Mouse (Mus musculus) kidney, embryonic 15.5 days (tissue): ENCODE measurements around the gene Myom3. TPM values are rescaled to one million over a fixed set of nuclear protein-coding genes. Genes with fewer than 3 reads are reported as not detected.
"Not testable (repeated sequence)": the region's sequence is repeated elsewhere in the genome, so short reads cannot be mapped to it uniquely, and the experiment has no call there.

ENCODE experiments used
- ATAC-seq: fragments of 200-750 bp; cut with Nextera tagmentation; replicated peaks from 2 replicates; pipeline ENCODE4 v1.8.0; 2017; ENCODE audit warnings: moderate TSS enrichment; ENCODE audit not compliant: low FRiP score
- H3K27ac ChIP-seq: fragments of 300-500 bp; sonication (generic); 2 replicates; pipeline ENCODE4 v1.5.1; 2015; ENCODE audit warnings: mild to moderate bottlenecking, inconsistent platforms
- H3K27me3 ChIP-seq: fragments of 300-500 bp; sonication (generic); 2 replicates; pipeline ENCODE4 v1.6.1; 2015; ENCODE audit warnings: inconsistent platforms
- H3K36me3 ChIP-seq: fragments of 300-500 bp; sonication (generic); 2 replicates; pipeline ENCODE4 v1.6.1; 2015; ENCODE audit warnings: inconsistent platforms
- H3K4me1 ChIP-seq: fragments of 300-500 bp; sonication (generic); 2 replicates; pipeline ENCODE4 v1.6.1; 2015; ENCODE audit warnings: inconsistent platforms
- H3K4me2 ChIP-seq: fragments of 300-500 bp; sonication (generic); 2 replicates; pipeline ENCODE4 v1.6.1; 2015; ENCODE audit warnings: moderate library complexity, mild to moderate bottlenecking, inconsistent platforms
- H3K4me3 ChIP-seq: fragments of 300-500 bp; sonication (generic); replicated peaks from 2 replicates; pipeline ENCODE4 v1.5.1; 2015; ENCODE audit warnings: mild to moderate bottlenecking, inconsistent platforms
- H3K9ac ChIP-seq: fragments of 300-500 bp; sonication (generic); 2 replicates; pipeline ENCODE4 v1.6.1; 2015; ENCODE audit warnings: mild to moderate bottlenecking, inconsistent platforms
- H3K9me3 ChIP-seq: fragments of 300-500 bp; sonication (generic); replicated peaks from 2 replicates; pipeline ENCODE4 v1.6.1; 2016; ENCODE audit warnings: inconsistent platforms
- WGBS: fragments of 180-500 bp; shearing (Covaris S2); methylation state at CpG from one replicate; pipeline ENCODE4 v1.1.7; 2015; ENCODE audit warnings: mixed read lengths; 5-methylcytosine and 5-hydroxymethylcytosine counted together
- polyA plus RNA-seq: library from polyadenylated mRNA; unstranded; fragments of >200 nt; fragmentation: Nextera tagmentation; extraction: Ambion mirVana; gene quantifications from 2 replicates; pipeline ENCODE4 v1.2.1, GENCODE M21; 2015

Myom3 gene
- polyA plus RNA-seq = 1.1 and 1.7 TPM in 2 replicates

GRCm38 (mm10) chr4:135759356-135759976 is at the start of gene Myom3:
Myom3 (plus strand) TSS chr4:135759715.
- H3K9ac ChIP-seq = no peak within 1 kb of the TSS
- no peaks in the 10 kb centered on the region for H3K27me3 ChIP-seq
- peaks cover 30% of the 10 kb centered on the region for H3K4me1 ChIP-seq
- ATAC-seq = no peak
- H3K27ac ChIP-seq = no peak within 1 kb of the TSS
- no peaks in the 10 kb centered on the region for H3K36me3 ChIP-seq
- H3K4me2 ChIP-seq = no peak within 1 kb of the TSS
- 51% methylated on average over 10 of the region's 10 CpGs for WGBS
- H3K4me3 ChIP-seq = no peak within 1 kb of the TSS
- no peaks in the 10 kb centered on the region for H3K9me3 ChIP-seq

DNA sequence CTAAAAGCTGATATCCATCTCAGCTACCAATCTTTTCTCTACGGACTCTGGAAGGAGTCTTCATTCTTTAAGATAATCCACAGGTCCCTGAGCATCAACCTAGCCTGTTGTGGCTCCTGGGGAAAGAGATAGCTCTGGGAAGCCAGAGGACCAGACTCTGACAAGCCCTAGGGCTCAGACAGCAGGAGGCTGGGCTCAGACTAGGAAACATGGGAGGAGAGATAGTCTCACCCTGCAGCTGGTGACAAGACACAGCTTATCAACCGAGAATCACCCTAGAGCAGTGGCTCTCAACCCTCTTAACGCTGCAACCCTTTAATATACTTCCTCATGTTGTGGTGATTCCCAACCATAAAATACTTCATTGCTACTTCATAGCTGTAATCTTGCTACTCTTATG is 49.1 kb upstream of the Myom3 start:
- no peaks in the 10 kb centered on the region for H3K36me3 ChIP-seq
- WGBS = 73% methylated on average over 3 of the region's 3 CpGs
- no peak for ATAC-seq

DNA sequence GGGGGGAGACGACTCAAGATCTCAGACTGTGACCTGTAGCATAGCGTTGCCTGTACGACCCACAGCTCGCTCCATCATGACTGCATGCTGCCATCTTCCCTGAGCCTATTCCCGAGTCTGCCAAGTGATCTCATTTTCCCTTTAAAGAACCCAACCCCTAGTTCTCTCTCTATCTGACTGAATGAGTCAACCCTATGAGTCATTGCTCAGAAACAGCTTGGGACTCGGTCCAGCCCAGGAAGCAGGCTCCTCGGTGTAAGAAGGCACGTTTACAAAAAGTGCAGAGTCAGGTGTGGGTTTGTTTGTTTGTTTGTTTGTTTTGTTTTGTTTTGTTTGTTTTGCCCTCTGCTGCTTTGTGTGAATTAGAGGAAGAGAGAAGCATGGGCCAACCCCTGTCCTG is 44.7 kb upstream of the Myom3 start:
- peaks cover 5% of the 10 kb centered on the region; the same call in 1 of the 2 replicates for H3K4me1 ChIP-seq
- no peak overlapping the region for H3K4me2 ChIP-seq
- WGBS = 78% methylated on average over 8 of the region's 8 CpGs
- no peak overlapping the region for H3K9ac ChIP-seq
- H3K27ac ChIP-seq = no peak overlapping the region
- H3K36me3 ChIP-seq = no peaks in the 10 kb centered on the region
- H3K4me3 ChIP-seq = no peak overlapping the region
- H3K27me3 ChIP-seq = no peaks in the 10 kb centered on the region
- no peaks in the 10 kb centered on the region for H3K9me3 ChIP-seq
- ATAC-seq = no peak

More for the DNA sequence above, 49.1 kb upstream of the Myom3 start:
- Histone ChIP-seq H3K9ac (no peak overlapping the region), H3K4me1 (peaks cover 9% of the 10 kb centered on the region; the same call in 1 of the 2 replicates), H3K27me3 (no peaks in the 10 kb centered on the region), H3K4me2 (no peak overlapping the region), H3K9me3 (no peaks in the 10 kb centered on the region), H3K27ac (no peak overlapping the region), H3K4me3 (no peak overlapping the region)

DNA sequence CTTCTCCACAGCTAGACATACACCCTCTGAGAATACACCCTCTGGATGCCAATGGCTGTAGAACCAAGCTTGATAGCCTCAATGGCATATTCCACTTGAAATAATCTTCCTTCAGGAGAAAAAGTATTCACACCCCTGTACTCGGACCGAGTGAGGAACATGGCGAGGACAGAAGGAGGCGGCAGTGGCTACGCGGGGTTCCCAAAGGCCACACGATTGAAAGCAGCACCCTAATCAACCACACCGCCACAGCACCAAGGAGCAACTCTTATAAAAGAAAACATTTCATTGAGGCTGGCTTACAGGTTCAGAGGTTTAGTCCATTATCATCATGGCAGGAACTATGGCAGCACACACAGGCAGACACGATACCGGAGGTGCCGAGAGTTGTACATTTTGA is 43.1 kb upstream of the Myom3 start:
- not testable (repeated sequence) for H3K27ac ChIP-seq, H3K27me3 ChIP-seq, H3K4me3 ChIP-seq, ATAC-seq, H3K9me3 ChIP-seq, H3K4me2 ChIP-seq, H3K36me3 ChIP-seq, H3K9ac ChIP-seq, H3K4me1 ChIP-seq
- 95% methylated on average over 11 of the region's 11 CpGs for WGBS

DNA sequence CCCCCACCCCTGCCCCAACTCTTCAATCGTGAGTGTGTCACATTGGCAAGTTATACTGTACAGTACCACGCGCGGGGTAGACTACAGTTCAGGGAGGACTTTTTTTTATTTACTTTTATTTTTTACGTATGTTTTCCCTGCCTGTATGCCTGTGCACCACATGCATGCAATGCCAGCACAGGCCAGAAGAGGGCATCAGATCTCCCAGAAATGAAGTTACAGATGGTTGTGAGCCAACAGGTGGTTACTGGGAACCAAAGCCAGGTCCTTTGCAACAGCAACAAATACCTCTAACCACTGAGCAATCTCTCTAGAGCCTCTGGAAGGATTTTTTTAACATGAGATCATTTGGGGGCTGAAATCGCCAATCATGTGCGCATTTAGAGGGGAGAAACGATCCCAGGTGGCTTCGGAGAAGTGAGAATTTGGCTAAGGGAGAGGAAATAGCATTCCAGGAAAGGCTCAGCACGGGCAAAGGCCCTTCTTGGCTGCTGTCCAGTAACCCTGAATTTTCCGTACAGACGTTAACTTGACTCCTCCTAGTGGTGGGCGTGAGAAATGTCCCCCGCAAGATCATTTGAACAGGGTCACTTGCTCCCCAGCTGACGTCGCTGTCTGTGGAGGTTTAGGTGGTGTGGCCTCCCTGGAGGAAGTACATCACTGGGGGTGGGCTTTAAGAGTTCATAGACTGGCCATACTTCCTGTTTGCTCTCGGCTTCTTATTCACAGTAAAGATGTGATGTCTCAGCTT is 36.8 kb upstream of the Myom3 start:
- 75% methylated on average over 17 of the region's 17 CpGs for WGBS
- Histone ChIP-seq H3K9me3 (no peaks in the 10 kb centered on the region; the same call in 1 of the 2 replicates), H3K4me2 (no peak overlapping the region), H3K36me3 (no peaks in the 10 kb centered on the region), H3K27me3 (no peaks in the 10 kb centered on the region), H3K4me1 (peaks cover 11% of the 10 kb centered on the region; the same call in 1 of the 2 replicates), H3K4me3 (no peak overlapping the region), H3K27ac (peak overlapping the region; percentile 46; the same call in 1 of the 2 replicates), H3K9ac (no peak overlapping the region)
- ATAC-seq = no peak

- H3K4me1 ChIP-seq = peaks cover 26% of the 10 kb centered on the region; the same call in 1 of the 2 replicates
- no peak overlapping the region for H3K9ac ChIP-seq
- H3K27ac ChIP-seq = no peak overlapping the region
- no peaks in the 10 kb centered on the region; the same call in 1 of the 2 replicates for H3K9me3 ChIP-seq
- WGBS = 62% methylated on average over 11 of the region's 11 CpGs
- ATAC-seq = no peak
- no peaks in the 10 kb centered on the region for H3K27me3 ChIP-seq
- no peak overlapping the region for H3K4me2 ChIP-seq
- H3K4me3 ChIP-seq = no peak overlapping the region
- no peaks in the 10 kb centered on the region for H3K36me3 ChIP-seq
Measured at GRCm38 (mm10) chr4:135726416-135726815, 33.1 kb upstream of the Myom3 start.

- Histone ChIP-seq H3K4me3 (no peak within 1 kb of the TSS), H3K4me1 (peaks cover 21% of the 10 kb centered on the region; the same call in 1 of the 2 replicates), H3K27me3 (no peaks in the 10 kb centered on the region), H3K36me3 (no peaks in the 10 kb centered on the region), H3K9ac (no peak within 1 kb of the TSS), H3K4me2 (no peak within 1 kb of the TSS), H3K27ac (no peak within 1 kb of the TSS), H3K9me3 (no peaks in the 10 kb centered on the region; the same call in 1 of the 2 replicates)
- WGBS = 38% methylated on average over 14 of the region's 14 CpGs
- no peak for ATAC-seq
Measured at GRCm38 (mm10) chr4:135727817-135728216, 31.7 kb upstream of the Myom3 start, which contains the start of gene Il22ra1. Il22ra1 (plus strand) TSS chr4:135728172.

- peaks cover 21% of the 10 kb centered on the region; the same call in 1 of the 2 replicates for H3K4me1 ChIP-seq
- H3K9ac ChIP-seq = no peak overlapping the region
- no peak for ATAC-seq
Measured at GRCm38 (mm10) chr4:135730204-135730603, 29.3 kb upstream of the Myom3 start.

GRCm38 (mm10) chr4:135730951-135731350 is 28.6 kb upstream of the Myom3 start:
- no peaks in the 10 kb centered on the region for H3K27me3 ChIP-seq
- ATAC-seq = no peak
- no peak overlapping the region for H3K27ac ChIP-seq
- H3K4me1 ChIP-seq = peaks cover 21% of the 10 kb centered on the region; the same call in 1 of the 2 replicates
- H3K4me2 ChIP-seq = no peak overlapping the region
- no peak overlapping the region for H3K9ac ChIP-seq
- 70% methylated on average over 8 of the region's 8 CpGs for WGBS
- H3K9me3 ChIP-seq = no peaks in the 10 kb centered on the region
- H3K36me3 ChIP-seq = no peaks in the 10 kb centered on the region
- H3K4me3 ChIP-seq = no peak overlapping the region

More at GRCm38 (mm10) chr4:135730204-135730603, 29.3 kb upstream of the Myom3 start:
- no peaks in the 10 kb centered on the region for H3K27me3 ChIP-seq
- 66% methylated on average over 9 of the region's 9 CpGs for WGBS
- no peaks in the 10 kb centered on the region for H3K36me3 ChIP-seq
- no peak overlapping the region for H3K27ac ChIP-seq
- no peak overlapping the region for H3K4me2 ChIP-seq
- no peaks in the 10 kb centered on the region for H3K9me3 ChIP-seq
- H3K4me3 ChIP-seq = no peak overlapping the region

GRCm38 (mm10) chr4:135733901-135734300 is 25.6 kb upstream of the Myom3 start:
- H3K27me3 ChIP-seq = no peaks in the 10 kb centered on the region
- H3K4me2 ChIP-seq = no peak overlapping the region
- 94% methylated on average over 14 of the region's 14 CpGs for WGBS
- no peaks in the 10 kb centered on the region for H3K9me3 ChIP-seq
- peaks cover 17% of the 10 kb centered on the region for H3K4me1 ChIP-seq
- H3K4me3 ChIP-seq = no peak overlapping the region
- H3K9ac ChIP-seq = no peak overlapping the region
- no peak for ATAC-seq
- no peaks in the 10 kb centered on the region for H3K36me3 ChIP-seq
- H3K27ac ChIP-seq = no peak overlapping the region

- no peak overlapping the region for H3K27ac ChIP-seq
- 61% methylated on average over 3 of the region's 3 CpGs for WGBS
- H3K9me3 ChIP-seq = no peaks in the 10 kb centered on the region
- H3K36me3 ChIP-seq = no peaks in the 10 kb centered on the region
- no peak overlapping the region for H3K4me2 ChIP-seq
- H3K4me3 ChIP-seq = no peak overlapping the region
- H3K4me1 ChIP-seq = peaks cover 10% of the 10 kb centered on the region
- no peak overlapping the region for H3K9ac ChIP-seq
- ATAC-seq = no peak
- H3K27me3 ChIP-seq = no peaks in the 10 kb centered on the region
Measured at GRCm38 (mm10) chr4:135736903-135737302, 22.6 kb upstream of the Myom3 start.

DNA sequence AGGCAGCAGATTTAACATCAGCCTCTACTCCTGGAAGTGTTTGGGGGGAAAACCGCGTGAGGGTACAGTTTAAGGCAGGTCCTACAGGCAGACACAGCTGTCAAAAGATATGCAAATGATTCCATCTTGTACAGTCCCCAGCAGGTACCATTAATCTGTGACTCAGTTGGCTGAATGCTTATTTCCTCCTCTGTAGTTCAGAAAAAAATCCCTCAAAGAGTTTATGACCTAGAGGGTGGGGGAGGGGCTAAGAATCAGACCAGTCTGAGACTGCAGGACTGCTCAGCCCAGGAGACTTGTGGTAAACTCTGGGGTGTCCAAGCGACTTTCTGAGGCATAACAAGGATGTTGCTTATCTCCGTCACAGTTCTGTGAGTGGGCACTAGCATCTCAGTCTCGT is 21.3 kb upstream of the Myom3 start:
- Histone ChIP-seq H3K4me1 (peaks cover 12% of the 10 kb centered on the region), H3K27ac (no peak overlapping the region), H3K9ac (no peak overlapping the region), H3K4me2 (no peak overlapping the region), H3K9me3 (no peaks in the 10 kb centered on the region), H3K27me3 (no peaks in the 10 kb centered on the region), H3K4me3 (no peak overlapping the region), H3K36me3 (no peaks in the 10 kb centered on the region)
- 43% methylated on average over 5 of the region's 5 CpGs for WGBS
- ATAC-seq = no peak
